Mouse (Mus musculus) neural tube, embryonic 15.5 days (tissue): Measurements from ENCODE around the gene Pacsin2. TPM values are rescaled to one million over a fixed set of nuclear protein-coding genes. Genes with fewer than 3 reads are reported as not detected.
A peak's percentile ranks its signal among the peaks of the same experiment; 100 is the strongest.

Experiments
- ATAC-seq: fragments of 200-750 bp; cut with Nextera tagmentation; 2 replicates; pipeline ENCODE4 v1.8.0; 2017; ENCODE audit warnings: mild to moderate bottlenecking, moderate TSS enrichment, moderate library complexity; ENCODE audit not compliant: low FRiP score
- H3K27ac ChIP-seq: fragments of 300-500 bp; sonication (generic); replicated peaks from 2 replicates; pipeline ENCODE4 v1.5.1; 2015; ENCODE audit warnings: mild to moderate bottlenecking, inconsistent platforms
- H3K27me3 ChIP-seq: fragments of 300-500 bp; sonication (generic); replicated peaks from 2 replicates; pipeline ENCODE4 v1.6.1; 2015; ENCODE audit warnings: inconsistent platforms
- H3K36me3 ChIP-seq: fragments of 300-500 bp; sonication (generic); 2 replicates; pipeline ENCODE4 v1.6.1; 2015; ENCODE audit warnings: inconsistent platforms
- H3K4me1 ChIP-seq: fragments of 300-500 bp; sonication (generic); 2 replicates; pipeline ENCODE4 v1.6.1; 2015; ENCODE audit warnings: inconsistent platforms
- H3K4me2 ChIP-seq: fragments of 300-500 bp; sonication (generic); 2 replicates; pipeline ENCODE4 v1.6.1; 2015; ENCODE audit warnings: inconsistent platforms, mild to moderate bottlenecking, moderate library complexity
- H3K4me3 ChIP-seq: fragments of 300-500 bp; sonication (generic); replicated peaks from 2 replicates; pipeline ENCODE4 v1.5.1; 2015; ENCODE audit warnings: mild to moderate bottlenecking, inconsistent platforms
- H3K9ac ChIP-seq: fragments of 300-500 bp; sonication (generic); replicated peaks from 2 replicates; pipeline ENCODE4 v1.6.1; 2015; ENCODE audit warnings: mild to moderate bottlenecking, inconsistent platforms
- H3K9me3 ChIP-seq: fragments of 300-500 bp; sonication (generic); replicated peaks from 2 replicates; pipeline ENCODE4 v1.6.1; 2016; ENCODE audit warnings: inconsistent platforms
- WGBS: fragments of 180-500 bp; shearing (Covaris S2); methylation state at CpG from one replicate; pipeline ENCODE4 v1.1.7; 2015; ENCODE audit warnings: mixed read lengths; 5-methylcytosine and 5-hydroxymethylcytosine counted together
- polyA plus RNA-seq: library from polyadenylated mRNA; unstranded; fragments of >200 nt; fragmentation: Nextera tagmentation; extraction: Ambion mirVana; gene quantifications from 2 replicates; pipeline ENCODE4 v1.2.1, GENCODE M21; 2015

Gene Pacsin2
- polyA plus RNA-seq, 1 experiment from 2014 or later, result 25.2 TPM

DNA sequence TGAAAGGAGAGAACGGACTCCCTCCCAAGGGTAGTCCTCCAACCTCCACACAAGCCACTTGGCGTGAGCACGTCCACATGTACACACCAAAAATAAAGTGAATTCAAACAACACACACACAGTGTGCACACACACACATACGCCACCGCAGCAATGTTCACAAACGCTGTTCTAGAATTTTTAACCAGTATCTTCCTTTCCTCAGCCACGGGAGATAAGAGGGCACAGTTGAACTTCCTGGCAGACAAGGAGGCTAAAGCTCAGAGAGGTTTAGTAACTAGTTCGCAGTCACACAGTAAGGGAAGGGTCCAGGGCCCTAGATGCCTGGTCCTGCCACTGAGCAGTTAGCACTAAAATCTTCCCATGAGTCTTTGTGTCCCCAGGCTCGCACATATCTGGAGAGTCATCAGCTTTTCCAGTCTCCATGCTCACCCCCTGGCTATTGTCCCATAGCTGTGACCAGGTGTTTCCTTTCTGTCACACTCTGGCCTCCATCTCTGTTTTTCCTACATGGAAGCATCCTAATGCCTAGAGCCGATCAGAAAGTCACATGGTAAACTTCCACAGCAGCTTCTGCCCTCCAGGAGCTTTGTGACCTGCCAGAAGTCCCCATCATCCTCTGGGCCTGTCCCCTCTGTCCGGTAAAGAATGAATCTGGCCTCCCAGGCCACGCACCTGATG lies 12.3 kb upstream of the Pacsin2 start:
- H3K4me2 ChIP-seq, result no peak overlapping the region
- no peak for ATAC-seq
- H3K4me3 ChIP-seq, result no peak overlapping the region
- no peak overlapping the region for H3K9ac ChIP-seq
- H3K27me3 ChIP-seq, result no peaks in the 10 kb centered on the region
- H3K9me3 ChIP-seq, result no peaks in the 10 kb centered on the region
- WGBS, result 87% methylated on average over 12 of the region's 12 CpGs
- no peaks in the 10 kb centered on the region for H3K36me3 ChIP-seq
- H3K27ac ChIP-seq, result no peak overlapping the region
- no peaks in the 10 kb centered on the region for H3K4me1 ChIP-seq

DNA sequence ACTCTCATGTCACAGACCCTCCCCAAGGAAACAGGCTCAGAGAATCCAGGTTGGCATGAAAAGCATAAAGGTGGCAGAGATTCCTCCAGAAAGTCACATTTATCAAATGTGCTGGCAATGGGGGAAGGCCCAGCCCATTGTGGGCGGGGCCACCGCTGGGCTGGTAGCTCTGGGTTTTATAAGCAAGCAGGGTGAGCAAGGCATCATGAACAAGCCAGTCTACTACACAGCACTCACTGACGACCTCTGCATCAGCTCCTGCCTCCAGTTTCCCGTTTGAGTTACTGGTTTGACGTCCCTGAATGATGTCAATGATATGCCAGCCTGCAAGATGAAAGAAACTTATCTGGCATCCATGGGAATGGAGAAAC lies 10.0 kb upstream of the Pacsin2 start:
- no peaks in the 10 kb centered on the region for H3K27me3 ChIP-seq
- H3K27ac ChIP-seq, result no peak overlapping the region
- no peak overlapping the region for H3K4me2 ChIP-seq
- no peak overlapping the region for H3K4me3 ChIP-seq
- H3K36me3 ChIP-seq, result no peaks in the 10 kb centered on the region
- no peaks in the 10 kb centered on the region for H3K9me3 ChIP-seq
- H3K9ac ChIP-seq, result no peak overlapping the region
- H3K4me1 ChIP-seq, result no peaks in the 10 kb centered on the region
- WGBS, result 29% methylated on average over 5 of the region's 5 CpGs
- ATAC-seq, result no peak

DNA sequence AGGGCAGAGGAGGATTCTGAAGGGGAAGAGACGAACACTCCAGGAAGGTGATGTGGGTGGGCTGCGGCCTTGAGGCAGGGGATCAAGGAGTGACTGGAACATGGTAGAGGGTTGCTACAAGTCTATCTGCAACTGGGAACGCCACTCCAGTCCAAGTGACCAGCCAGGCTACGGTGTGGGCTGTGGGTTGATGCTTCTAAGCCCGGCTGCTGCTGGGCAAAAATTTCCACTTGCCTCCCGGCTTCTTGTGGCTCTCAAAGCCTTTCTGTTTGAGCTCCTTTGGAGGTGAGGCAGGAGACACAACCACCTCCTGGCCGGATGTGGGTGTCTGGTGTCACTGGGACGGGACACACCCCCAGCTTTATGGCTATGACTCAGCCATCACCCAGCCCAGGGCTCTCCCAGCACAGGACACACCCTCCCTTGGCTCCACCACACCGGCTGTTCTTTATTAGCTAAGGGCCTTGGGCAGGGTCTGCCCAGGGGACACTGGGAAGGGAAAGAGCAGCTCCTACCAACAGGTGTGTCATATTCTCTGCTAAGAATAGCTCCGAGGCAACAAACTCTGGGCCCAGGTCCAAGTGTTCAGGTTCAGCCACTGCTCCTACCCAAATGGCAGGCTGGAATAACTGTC lies 9.5 kb upstream of the Pacsin2 start:
- WGBS, result 52% methylated on average over 10 of the region's 10 CpGs
- Histone ChIP-seq H3K36me3 (no peaks in the 10 kb centered on the region), H3K27me3 (no peaks in the 10 kb centered on the region), H3K4me1 (no peaks in the 10 kb centered on the region), H3K9me3 (no peaks in the 10 kb centered on the region), H3K27ac (no peak overlapping the region), H3K9ac (no peak overlapping the region), H3K4me3 (no peak overlapping the region), H3K4me2 (no peak overlapping the region)
- ATAC-seq, result no peak

DNA sequence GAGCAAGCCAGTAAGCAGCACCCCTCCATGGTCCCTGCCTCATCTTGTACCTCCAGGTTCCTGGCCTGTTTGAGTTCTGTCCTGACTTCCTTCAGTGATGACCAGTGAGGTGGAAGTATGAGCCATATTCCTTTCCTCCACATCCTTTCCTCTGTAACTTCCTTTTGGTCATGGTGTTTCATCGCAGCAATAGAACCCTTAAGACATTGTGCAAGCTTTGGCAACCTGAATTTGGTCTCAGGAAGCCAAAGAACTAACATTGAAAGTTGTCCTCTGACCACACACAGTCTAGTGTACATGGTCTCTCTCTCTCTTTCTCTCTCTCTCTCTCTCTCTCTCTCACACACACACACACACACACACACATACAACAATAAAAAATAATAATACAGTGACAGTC lies 8.8 kb upstream of the Pacsin2 start:
- Histone ChIP-seq H3K4me2 (no peak overlapping the region), H3K4me3 (no peak overlapping the region), H3K9ac (no peak overlapping the region), H3K4me1 (no peaks in the 10 kb centered on the region), H3K36me3 (no peaks in the 10 kb centered on the region), H3K27ac (no peak overlapping the region), H3K9me3 (no peaks in the 10 kb centered on the region), H3K27me3 (no peaks in the 10 kb centered on the region)
- ATAC-seq, result no peak
- WGBS, result 91% methylated on average over 1 of the region's 1 CpGs

DNA sequence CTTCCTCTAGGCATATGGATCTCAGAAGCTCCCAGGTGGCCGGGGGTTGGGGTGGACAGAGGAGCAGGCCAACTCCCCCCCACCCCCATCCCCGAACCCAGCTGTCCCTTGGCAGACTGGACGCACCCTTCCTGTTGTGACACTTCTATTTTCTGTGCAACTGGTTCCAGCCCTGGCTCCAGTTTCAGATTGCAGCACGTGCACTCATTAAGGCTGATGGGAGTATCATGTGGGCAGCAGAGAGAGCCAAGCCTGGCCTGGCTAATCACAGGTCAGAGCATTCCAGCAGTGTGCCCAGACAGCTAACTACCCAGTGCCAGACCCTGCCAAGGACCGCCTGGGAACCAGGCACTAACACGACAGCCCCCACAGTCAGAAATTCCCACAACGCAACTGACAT lies 7.1 kb upstream of the Pacsin2 start:
- no peaks in the 10 kb centered on the region for H3K9me3 ChIP-seq
- H3K4me3 ChIP-seq, result no peak overlapping the region
- no peaks in the 10 kb centered on the region for H3K27me3 ChIP-seq
- H3K9ac ChIP-seq, result no peak overlapping the region
- no peak overlapping the region for H3K4me2 ChIP-seq
- no peaks in the 10 kb centered on the region for H3K36me3 ChIP-seq
- H3K27ac ChIP-seq, result no peak overlapping the region
- no peak for ATAC-seq
- H3K4me1 ChIP-seq, result no peaks in the 10 kb centered on the region
- WGBS, result 78% methylated on average over 7 of the region's 7 CpGs

DNA sequence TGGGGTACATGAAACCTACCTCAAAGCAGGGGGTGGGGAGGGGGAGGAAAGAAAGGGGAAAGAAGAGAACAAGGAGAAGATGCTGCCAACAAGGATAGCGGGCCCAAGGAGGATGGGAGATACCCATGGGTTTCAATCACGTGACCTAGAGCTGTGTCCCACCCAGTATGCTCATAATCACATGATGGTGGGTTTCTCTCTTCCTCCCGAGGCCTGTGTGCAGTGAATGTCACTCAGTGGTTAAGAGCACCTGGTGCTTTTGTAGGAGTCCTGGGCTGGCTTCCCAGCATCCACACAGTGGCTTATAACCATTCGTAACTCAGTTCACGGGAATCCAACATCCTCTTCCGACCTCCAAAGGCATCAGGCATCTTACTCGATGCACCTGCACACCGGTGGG lies 6.0 kb upstream of the Pacsin2 start:
- no peak overlapping the region for H3K4me2 ChIP-seq
- H3K4me3 ChIP-seq, result no peak overlapping the region
- H3K36me3 ChIP-seq, result no peaks in the 10 kb centered on the region
- ATAC-seq, result no peak
- WGBS, result 78% methylated on average over 8 of the region's 8 CpGs
- no peak overlapping the region for H3K9ac ChIP-seq
- no peaks in the 10 kb centered on the region for H3K9me3 ChIP-seq
- H3K27ac ChIP-seq, result no peak overlapping the region
- H3K27me3 ChIP-seq, result no peaks in the 10 kb centered on the region
- H3K4me1 ChIP-seq, result no peaks in the 10 kb centered on the region

DNA sequence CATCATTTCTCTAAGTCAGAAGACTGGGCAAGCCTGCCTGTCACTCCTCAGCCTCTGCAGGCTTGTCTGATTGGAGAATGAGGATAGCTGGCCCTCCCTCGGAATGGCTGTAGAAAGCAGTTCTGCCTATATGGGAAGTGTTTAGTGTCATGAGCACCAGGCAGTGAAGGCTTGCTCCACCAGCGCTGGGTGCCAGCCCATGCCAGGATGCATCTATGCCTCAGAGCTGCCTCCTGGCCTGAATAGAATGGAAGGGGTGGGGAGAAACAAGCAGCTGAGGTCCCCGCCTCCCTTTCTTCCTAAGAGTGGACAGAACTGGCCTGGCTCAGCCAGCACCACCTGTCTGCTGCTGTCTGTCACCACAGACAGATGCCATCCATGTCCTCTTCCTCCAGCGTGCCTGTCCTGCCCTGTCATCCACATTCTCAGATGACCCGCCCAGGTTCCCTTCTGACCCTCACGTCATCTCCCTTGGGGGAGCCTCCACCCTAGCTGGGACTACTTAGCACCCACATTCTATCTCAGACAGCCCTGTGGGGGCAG lies 4.9 kb upstream of the Pacsin2 start:
- Histone ChIP-seq H3K4me1 (peaks cover 4% of the 10 kb centered on the region; the same call in 1 of the 2 replicates), H3K27me3 (no peaks in the 10 kb centered on the region), H3K4me3 (no peak overlapping the region), H3K27ac (no peak overlapping the region), H3K9ac (no peak overlapping the region), H3K9me3 (no peaks in the 10 kb centered on the region), H3K36me3 (no peaks in the 10 kb centered on the region), H3K4me2 (no peak overlapping the region)
- ATAC-seq, result no peak
- 79% methylated on average over 6 of the region's 6 CpGs for WGBS

DNA sequence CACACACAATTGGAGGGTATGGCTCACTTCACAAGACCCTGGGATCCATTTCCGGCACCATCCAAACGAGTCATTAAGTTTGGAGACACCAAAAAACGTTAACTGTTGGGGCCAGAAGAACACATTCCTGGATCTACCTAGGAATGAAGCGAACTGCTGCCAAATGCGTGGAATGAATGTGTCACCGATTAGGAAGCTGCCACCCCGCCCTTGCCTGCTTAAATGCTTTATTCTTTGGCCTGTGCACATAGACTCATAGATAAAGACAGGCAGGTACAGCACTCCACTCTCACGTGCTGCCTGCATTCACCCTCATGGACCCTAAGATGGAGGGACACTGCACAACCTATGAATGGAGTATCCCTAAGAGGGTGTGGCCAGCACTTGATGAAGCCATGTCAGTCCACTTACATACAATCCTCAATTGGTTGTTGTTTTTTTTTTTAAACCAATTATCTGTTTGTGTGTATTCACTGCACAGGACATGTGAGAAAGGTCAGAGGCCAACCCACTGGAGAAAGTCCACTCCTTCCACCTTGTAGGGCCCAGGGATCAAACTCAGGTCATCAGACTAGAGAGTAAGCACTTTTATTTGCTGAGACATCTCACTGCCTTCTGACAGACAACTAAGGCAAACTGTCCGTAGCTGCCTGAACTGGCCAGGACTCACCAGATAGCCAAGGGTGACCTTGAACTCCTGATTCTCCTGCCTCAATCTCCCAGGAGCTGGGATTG lies 3.0 kb upstream of the Pacsin2 start:
- WGBS, result 86% methylated on average over 9 of the region's 9 CpGs
- H3K27me3 ChIP-seq, result no peaks in the 10 kb centered on the region
- no peak for ATAC-seq
- no peak overlapping the region for H3K9ac ChIP-seq
- peaks cover 16% of the 10 kb centered on the region for H3K4me1 ChIP-seq
- no peak overlapping the region for H3K4me2 ChIP-seq
- H3K4me3 ChIP-seq, result no peak overlapping the region
- no peak overlapping the region for H3K27ac ChIP-seq
- no peaks in the 10 kb centered on the region for H3K36me3 ChIP-seq
- no peaks in the 10 kb centered on the region for H3K9me3 ChIP-seq

DNA sequence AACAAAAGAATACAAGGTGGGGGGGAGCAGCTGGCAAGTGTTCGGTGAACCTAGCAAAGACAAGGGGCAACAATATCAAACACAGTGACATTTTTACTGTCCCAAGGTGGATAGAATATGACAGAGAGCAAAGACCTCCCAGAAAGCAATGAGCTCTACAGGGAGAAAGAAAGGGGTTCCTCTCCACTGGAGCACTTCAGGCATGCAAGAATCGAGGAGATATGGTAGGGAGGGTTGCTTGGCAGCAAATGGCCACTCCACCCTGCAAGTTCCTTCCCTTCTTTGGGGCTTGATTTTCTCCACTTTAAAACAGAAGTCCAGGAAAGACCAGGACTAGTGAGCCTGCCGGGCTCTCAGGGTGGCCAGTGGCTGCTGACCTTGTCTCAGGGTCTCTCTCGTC lies 1.9 kb upstream of the Pacsin2 start:
- Histone ChIP-seq H3K9ac (no peak overlapping the region), H3K4me3 (no peak overlapping the region), H3K9me3 (no peaks in the 10 kb centered on the region), H3K27ac (no peak overlapping the region), H3K36me3 (no peaks in the 10 kb centered on the region), H3K4me2 (no peak overlapping the region), H3K4me1 (peaks cover 16% of the 10 kb centered on the region), H3K27me3 (no peaks in the 10 kb centered on the region)
- ATAC-seq, result no peak
- 75% methylated on average over 4 of the region's 4 CpGs for WGBS

DNA sequence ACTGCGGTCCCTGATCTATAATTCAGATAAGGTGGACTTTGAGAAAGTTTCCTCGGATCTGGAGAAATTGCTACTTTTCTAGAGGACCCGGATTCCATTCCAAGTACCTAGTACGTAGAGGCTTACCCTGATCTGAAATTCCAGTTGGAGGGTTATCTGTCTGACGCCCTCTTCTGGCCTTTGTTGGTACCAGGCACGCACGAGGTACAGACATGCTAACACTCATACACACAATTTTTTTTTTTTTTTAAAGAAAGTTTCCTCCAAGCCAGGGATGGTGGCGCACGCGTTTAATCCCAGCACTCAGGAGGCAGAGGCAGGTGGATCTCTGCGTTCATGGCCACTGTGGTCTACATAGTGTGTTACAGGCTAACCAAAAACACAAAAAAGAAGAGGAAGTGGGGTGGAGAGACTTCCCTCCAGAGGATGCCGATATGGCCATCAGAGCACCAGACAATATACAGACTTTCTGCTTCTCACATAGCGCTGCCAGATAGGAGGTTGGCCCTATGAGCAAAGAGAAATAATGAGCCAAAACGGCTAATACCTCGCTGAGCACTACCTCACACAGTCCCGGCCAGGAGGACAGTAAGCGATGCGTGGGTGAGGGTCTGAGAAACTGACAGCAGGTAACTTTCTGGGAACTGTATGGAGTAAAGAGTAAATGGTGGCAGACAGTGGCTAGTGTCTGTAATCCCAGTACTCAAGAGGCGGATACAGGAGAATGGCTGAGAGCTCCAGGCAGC lies 672 bp upstream of the Pacsin2 start:
- no peaks in the 10 kb centered on the region for H3K9me3 ChIP-seq
- ATAC-seq, result no peak
- H3K27me3 ChIP-seq, result no peaks in the 10 kb centered on the region
- H3K9ac ChIP-seq, result no peak overlapping the region
- 77% methylated on average over 19 of the region's 19 CpGs for WGBS
- H3K36me3 ChIP-seq, result no peaks in the 10 kb centered on the region
- peaks cover 16% of the 10 kb centered on the region for H3K4me1 ChIP-seq
- H3K27ac ChIP-seq, result no peak overlapping the region
- H3K4me3 ChIP-seq, result peak overlapping the region; percentile 80
- peak overlapping the region; percentile 92 for H3K4me2 ChIP-seq

DNA sequence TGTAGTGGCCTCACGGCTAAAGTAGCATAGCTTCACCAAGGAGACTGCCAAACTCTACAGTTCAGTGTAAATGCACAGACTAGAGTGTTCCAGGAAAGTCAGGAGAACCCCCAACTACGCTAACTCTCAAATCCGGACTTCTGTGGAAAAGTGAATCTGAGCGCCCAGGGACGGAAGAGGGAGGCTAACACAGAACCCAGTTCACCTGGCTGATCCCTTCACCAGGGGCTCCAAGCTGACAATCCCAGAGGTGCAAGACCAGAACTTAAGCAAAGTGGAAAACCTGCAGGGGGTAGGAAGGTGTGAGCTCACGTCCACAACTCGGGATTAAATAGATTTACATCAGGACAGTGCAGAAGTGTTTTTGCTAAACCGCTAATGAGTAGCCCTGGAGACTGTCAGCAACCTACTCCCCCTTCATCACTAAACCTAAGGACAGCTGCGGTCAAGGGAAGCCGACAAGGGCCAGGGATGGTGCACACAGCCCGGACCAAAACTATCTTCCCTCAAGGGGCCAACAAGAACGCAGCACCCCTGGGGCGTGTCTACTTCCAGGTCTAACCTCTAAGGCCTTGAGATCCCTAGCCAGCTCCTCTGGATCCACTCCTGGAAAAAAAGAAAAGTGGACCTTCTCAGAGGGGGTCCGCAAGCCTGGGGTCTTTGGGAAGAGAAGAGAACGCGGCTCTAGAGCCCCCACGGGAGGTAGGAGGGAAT lies 880 bp downstream of the Pacsin2 start:
- no peaks in the 10 kb centered on the region for H3K27me3 ChIP-seq
- H3K4me3 ChIP-seq, result peak overlapping the region; percentile 80
- 0 out of 2 replicates have a peak overlapping the region, but pooled peaks have one; percentile 71 for H3K27ac ChIP-seq
- no peak for ATAC-seq
- peaks cover 16% of the 10 kb centered on the region for H3K4me1 ChIP-seq
- H3K36me3 ChIP-seq, result no peaks in the 10 kb centered on the region
- peak overlapping the region; percentile 92 for H3K4me2 ChIP-seq
- 13% methylated on average over 17 of the region's 17 CpGs for WGBS
- no peaks in the 10 kb centered on the region for H3K9me3 ChIP-seq
- H3K9ac ChIP-seq, result peak overlapping the region; percentile 60
